Mouse (Mus musculus): ENCODE results near the gene Prss54. TPM values are rescaled to one million over a fixed set of nuclear protein-coding genes. Genes with fewer than 3 reads are reported as not detected.

Gene Prss54
- polyA plus RNA-seq, 1 experiment from 2014 or later: not detected

GRCm38 (mm10) chr8:95546986-95547385 is 29.2 kb downstream of the Prss54 start:
- H3K36me3 ChIP-seq (ENCODE audit: control insufficient read depth, insufficient read depth, low read length): no peaks in the 10 kb centered on the region
- DNase-seq (ENCODE audit: low spot score) (no peak), ATAC-seq (ENCODE audit: low read depth) (no peak)
- no peak overlapping the region for H3K27ac ChIP-seq (replicated peaks; ENCODE audit: low read depth, low read length)
- no peak overlapping the region for H3K4me2 ChIP-seq (ENCODE audit: low read depth, low read length)
- no peaks in the 10 kb centered on the region for H3K27me3 ChIP-seq (replicated peaks; ENCODE audit: control insufficient read depth, insufficient read depth, low read length)
- WGBS: 67% methylated on average over 4 of the region's 4 CpGs
- H3K4me3 ChIP-seq (ENCODE audit: low read depth, low read length): no peak overlapping the region
- H3K4me1 ChIP-seq (ENCODE audit: control insufficient read depth, insufficient read depth, low read length): no peaks in the 10 kb centered on the region
- H3K9ac ChIP-seq (ENCODE audit: low read depth, low read length): no peak overlapping the region
- no peaks in the 10 kb centered on the region for H3K9me3 ChIP-seq (ENCODE audit: control insufficient read depth, low read length)

GRCm38 (mm10) chr8:95545815-95546214 is 30.3 kb downstream of the Prss54 start:
- DNase-seq (ENCODE audit: low spot score) (no peak), ATAC-seq (ENCODE audit: low read depth) (no peak)
- Histone ChIP-seq H3K27ac (replicated peaks; ENCODE audit: low read depth, low read length) (no peak overlapping the region), H3K9ac (ENCODE audit: low read depth, low read length) (no peak overlapping the region), H3K4me3 (ENCODE audit: low read depth, low read length) (no peak overlapping the region), H3K4me2 (ENCODE audit: low read depth, low read length) (no peak overlapping the region), H3K9me3 (ENCODE audit: control insufficient read depth, low read length) (no peaks in the 10 kb centered on the region), H3K36me3 (ENCODE audit: control insufficient read depth, insufficient read depth, low read length) (no peaks in the 10 kb centered on the region), H3K4me1 (ENCODE audit: control insufficient read depth, insufficient read depth, low read length) (no peaks in the 10 kb centered on the region), H3K27me3 (replicated peaks; ENCODE audit: control insufficient read depth, insufficient read depth, low read length) (no peaks in the 10 kb centered on the region)
- 76% methylated on average over 17 of the region's 17 CpGs for WGBS

- H3K4me2 ChIP-seq (ENCODE audit: low read depth, low read length): no peak overlapping the region
- DNase-seq (ENCODE audit: low spot score) (no peak), ATAC-seq (ENCODE audit: low read depth) (no peak)
- H3K4me3 ChIP-seq (ENCODE audit: low read depth, low read length): no peak overlapping the region
- H3K27ac ChIP-seq (replicated peaks; ENCODE audit: low read depth, low read length): no peak overlapping the region
- H3K9ac ChIP-seq (ENCODE audit: low read depth, low read length): no peak overlapping the region
- H3K9me3 ChIP-seq (ENCODE audit: control insufficient read depth, low read length): no peaks in the 10 kb centered on the region
- no peaks in the 10 kb centered on the region for H3K36me3 ChIP-seq (ENCODE audit: control insufficient read depth, insufficient read depth, low read length)
- H3K27me3 ChIP-seq (replicated peaks; ENCODE audit: control insufficient read depth, insufficient read depth, low read length): no peaks in the 10 kb centered on the region
- 78% methylated on average over 3 of the region's 3 CpGs for WGBS
- H3K4me1 ChIP-seq (ENCODE audit: control insufficient read depth, insufficient read depth, low read length): no peaks in the 10 kb centered on the region
Measured at GRCm38 (mm10) chr8:95543065-95543464, 33.1 kb downstream of the Prss54 start.

GRCm38 (mm10) chr8:95542191-95542590 is 33.9 kb downstream of the Prss54 start:
- no peak overlapping the region for H3K9ac ChIP-seq (ENCODE audit: low read depth, low read length)
- no peak overlapping the region for H3K27ac ChIP-seq (replicated peaks; ENCODE audit: low read depth, low read length)
- H3K27me3 ChIP-seq (replicated peaks; ENCODE audit: control insufficient read depth, insufficient read depth, low read length): no peaks in the 10 kb centered on the region
- no peaks in the 10 kb centered on the region for H3K36me3 ChIP-seq (ENCODE audit: control insufficient read depth, insufficient read depth, low read length)
- no peaks in the 10 kb centered on the region for H3K4me1 ChIP-seq (ENCODE audit: control insufficient read depth, insufficient read depth, low read length)
- no peak overlapping the region for H3K4me3 ChIP-seq (ENCODE audit: low read depth, low read length)
- no peak overlapping the region for H3K4me2 ChIP-seq (ENCODE audit: low read depth, low read length)
- no peaks in the 10 kb centered on the region for H3K9me3 ChIP-seq (ENCODE audit: control insufficient read depth, low read length)
- DNase-seq (ENCODE audit: low spot score) (no peak), ATAC-seq (ENCODE audit: low read depth) (no peak)
- 86% methylated on average over 6 of the region's 6 CpGs for WGBS

GRCm38 (mm10) chr8:95539487-95539886 is 36.7 kb downstream of the Prss54 start:
- Histone ChIP-seq H3K9ac (ENCODE audit: low read depth, low read length) (no peak overlapping the region), H3K4me1 (ENCODE audit: control insufficient read depth, insufficient read depth, low read length) (no peaks in the 10 kb centered on the region), H3K27me3 (replicated peaks; ENCODE audit: control insufficient read depth, insufficient read depth, low read length) (no peaks in the 10 kb centered on the region), H3K36me3 (ENCODE audit: control insufficient read depth, insufficient read depth, low read length) (no peaks in the 10 kb centered on the region), H3K4me2 (ENCODE audit: low read depth, low read length) (no peak overlapping the region), H3K4me3 (ENCODE audit: low read depth, low read length) (no peak overlapping the region), H3K9me3 (ENCODE audit: control insufficient read depth, low read length) (no peaks in the 10 kb centered on the region), H3K27ac (replicated peaks; ENCODE audit: low read depth, low read length) (no peak overlapping the region)
- 74% methylated on average over 5 of the region's 5 CpGs for WGBS
- no peak for ATAC-seq (ENCODE audit: low read depth)
- DNase-seq (ENCODE audit: low spot score): no peak

GRCm38 (mm10) chr8:95533584-95534387 is 42.4 kb downstream of the Prss54 start, which contains the start of gene Ccdc113:
Ccdc113 (plus strand) TSS chr8:95534085.
- H3K4me2 ChIP-seq (ENCODE audit: low read depth, low read length): peak within 1 kb of the TSS; percentile 58
- no peak within 1 kb of the TSS for H3K27ac ChIP-seq (replicated peaks; ENCODE audit: low read depth, low read length)
- peak; percentile 92 for ATAC-seq (ENCODE audit: low read depth)
- 6% methylated on average over 33 of the region's 33 CpGs for WGBS
- peak within 1 kb of the TSS; percentile 62 for H3K9ac ChIP-seq (ENCODE audit: low read depth, low read length)
- DNase-seq (ENCODE audit: low spot score): peak; percentile 77
- no peaks in the 10 kb centered on the region for H3K36me3 ChIP-seq (ENCODE audit: control insufficient read depth, insufficient read depth, low read length)
- H3K27me3 ChIP-seq (replicated peaks; ENCODE audit: control insufficient read depth, insufficient read depth, low read length): no peaks in the 10 kb centered on the region
- H3K4me1 ChIP-seq (ENCODE audit: control insufficient read depth, insufficient read depth, low read length): no peaks in the 10 kb centered on the region
- peak within 1 kb of the TSS; percentile 46 for H3K4me3 ChIP-seq (ENCODE audit: low read depth, low read length)
- H3K9me3 ChIP-seq (ENCODE audit: control insufficient read depth, low read length): no peaks in the 10 kb centered on the region

GRCm38 (mm10) chr8:95532206-95532605 is 43.9 kb downstream of the Prss54 start:
- ATAC-seq (ENCODE audit: low read depth): no peak
- Histone ChIP-seq H3K27ac (replicated peaks; ENCODE audit: low read depth, low read length) (no peak overlapping the region), H3K4me3 (ENCODE audit: low read depth, low read length) (no peak overlapping the region), H3K9ac (ENCODE audit: low read depth, low read length) (no peak overlapping the region), H3K9me3 (ENCODE audit: control insufficient read depth, low read length) (no peaks in the 10 kb centered on the region), H3K4me2 (ENCODE audit: low read depth, low read length) (no peak overlapping the region), H3K4me1 (ENCODE audit: control insufficient read depth, insufficient read depth, low read length) (no peaks in the 10 kb centered on the region), H3K36me3 (ENCODE audit: control insufficient read depth, insufficient read depth, low read length) (no peaks in the 10 kb centered on the region), H3K27me3 (replicated peaks; ENCODE audit: control insufficient read depth, insufficient read depth, low read length) (no peaks in the 10 kb centered on the region)
- 66% methylated on average over 4 of the region's 4 CpGs for WGBS
- DNase-seq (ENCODE audit: low spot score): no peak

GRCm38 (mm10) chr8:95528750-95529310 is 47.3 kb downstream of the Prss54 start:
- DNase-seq (ENCODE audit: low spot score) (no peak), ATAC-seq (ENCODE audit: low read depth) (no peak)
- Histone ChIP-seq H3K4me2 (ENCODE audit: low read depth, low read length) (no peak overlapping the region), H3K4me1 (ENCODE audit: control insufficient read depth, insufficient read depth, low read length) (no peaks in the 10 kb centered on the region), H3K4me3 (ENCODE audit: low read depth, low read length) (no peak overlapping the region), H3K27me3 (replicated peaks; ENCODE audit: control insufficient read depth, insufficient read depth, low read length) (no peaks in the 10 kb centered on the region), H3K27ac (replicated peaks; ENCODE audit: low read depth, low read length) (no peak overlapping the region), H3K9me3 (ENCODE audit: control insufficient read depth, low read length) (no peaks in the 10 kb centered on the region), H3K36me3 (ENCODE audit: control insufficient read depth, insufficient read depth, low read length) (no peaks in the 10 kb centered on the region), H3K9ac (ENCODE audit: low read depth, low read length) (no peak overlapping the region)
- WGBS: 60% methylated on average over 9 of the region's 9 CpGs

GRCm38 (mm10) chr8:95528194-95528593 is 47.9 kb downstream of the Prss54 start:
- Histone ChIP-seq H3K36me3 (ENCODE audit: control insufficient read depth, insufficient read depth, low read length) (no peaks in the 10 kb centered on the region), H3K9ac (ENCODE audit: low read depth, low read length) (no peak overlapping the region), H3K4me3 (ENCODE audit: low read depth, low read length) (no peak overlapping the region), H3K27ac (replicated peaks; ENCODE audit: low read depth, low read length) (no peak overlapping the region), H3K4me2 (ENCODE audit: low read depth, low read length) (no peak overlapping the region), H3K9me3 (ENCODE audit: control insufficient read depth, low read length) (no peaks in the 10 kb centered on the region), H3K27me3 (replicated peaks; ENCODE audit: control insufficient read depth, insufficient read depth, low read length) (no peaks in the 10 kb centered on the region), H3K4me1 (ENCODE audit: control insufficient read depth, insufficient read depth, low read length) (no peaks in the 10 kb centered on the region)
- ATAC-seq (ENCODE audit: low read depth): no peak
- DNase-seq (ENCODE audit: low spot score): no peak
- WGBS: 89% methylated on average over 10 of the region's 10 CpGs

Data from embryonic facial prominence, embryonic 14.5 days (tissue).